Mouse (Mus musculus) thymus, postnatal 14 days (tissue): ENCODE data around the gene Plk1.

Experiments
- DNase-seq: peaks from one replicate; pipeline ENCODE4 v3.0.0; 2021

Gene Plk1

DNA sequence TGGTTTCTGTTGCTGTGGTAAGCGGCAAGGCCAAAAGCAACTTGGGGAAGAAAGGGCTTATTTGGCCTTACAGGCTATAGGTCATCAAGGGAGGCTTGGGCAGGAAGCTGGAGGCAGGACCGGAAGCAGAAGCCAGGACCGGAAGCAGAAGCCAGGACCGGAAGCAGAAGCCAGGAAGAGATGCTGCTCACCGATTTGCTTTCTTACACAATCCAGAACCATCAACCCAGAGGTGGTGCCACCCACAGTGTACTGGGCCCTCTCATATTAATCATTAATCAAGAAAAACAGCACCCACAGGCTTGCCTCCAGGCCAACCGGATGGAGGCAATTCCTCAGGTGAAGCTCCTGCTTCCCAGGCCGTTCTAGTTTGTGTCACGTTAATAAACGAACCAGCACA lies 37.5 kb downstream of the Plk1 start:
- no peak for DNase-seq

- peak; percentile 66 for DNase-seq
Observed at GRCm38 (mm10) chr7:122197306-122197705, 38.1 kb downstream of the Plk1 start.

GRCm38 (mm10) chr7:122199296-122199695 lies 40.1 kb downstream of the Plk1 start:
- DNase-seq = peak; percentile 28

DNA sequence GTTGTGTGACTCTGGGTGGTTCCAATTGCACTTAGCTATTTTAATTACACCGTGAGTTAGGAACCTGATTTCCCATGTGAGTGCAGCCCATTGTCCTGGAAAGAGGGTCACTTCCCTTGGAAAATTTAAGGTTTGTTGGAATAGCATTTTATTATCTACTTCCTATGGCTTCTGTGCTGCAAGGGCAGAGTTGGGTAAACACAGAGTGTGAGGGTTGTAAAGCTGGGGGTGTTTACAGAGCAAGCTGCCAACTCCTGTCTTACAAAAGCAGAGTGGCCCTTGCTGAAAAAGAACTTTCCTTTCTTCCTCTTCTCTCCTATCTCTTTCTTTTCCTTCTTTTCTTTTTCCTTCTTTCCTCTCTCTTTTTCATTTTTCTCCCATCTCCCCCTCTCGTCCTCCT lies 44.7 kb downstream of the Plk1 start:
- DNase-seq = no peak

DNA sequence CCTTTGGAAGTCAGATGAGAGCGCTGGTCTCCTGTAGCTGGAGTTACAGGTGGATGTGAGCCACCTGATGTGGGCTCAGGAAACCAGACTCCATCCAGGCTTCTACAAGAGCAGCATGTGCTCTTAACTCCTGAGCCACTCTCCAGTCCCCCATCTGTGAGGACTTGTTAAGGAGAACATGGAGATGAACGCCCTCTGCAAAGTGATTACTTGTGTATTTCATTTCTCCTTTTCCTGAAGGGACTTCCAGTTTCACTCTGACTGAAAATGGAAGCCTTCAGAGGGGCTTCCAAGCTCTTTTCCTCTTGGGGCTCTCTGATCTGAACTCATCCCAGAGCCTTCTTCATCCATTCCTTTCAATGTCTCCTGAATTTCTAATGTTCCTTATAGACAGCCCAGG lies 46.9 kb downstream of the Plk1 start:
- no peak for DNase-seq

GRCm38 (mm10) chr7:122208276-122209021 lies 49.2 kb downstream of the Plk1 start:
- no peak for DNase-seq

GRCm38 (mm10) chr7:122219315-122219801 lies 60.1 kb downstream of the Plk1 start, which contains the start of gene Chp2:
Gene Chp2, plus strand, starts transcription at chr7:122219496.
- no peak for DNase-seq
